15 mouse cellular contexts compared by ENCODE assay signal in genomic region chr5:35215480-35216195, GRCm38 (mm10).
DNase-seq lines count a peak whose midpoint lies in the region; ATAC-seq and TF ChIP-seq lines count a peak whose summit lies in the region.
"Had no signal": no experiment of that assay in that cellular context is flagged by ENCODE, and none has a peak within 500 bp of the region (broad histone marks: within the 10 kb centered on the region; RNA-seq: fewer than 3 reads in every experiment).

No protein-coding gene starts in this region.

- H3K27me3 ChIP-seq in lung, embryonic 16.5 days (ENCODE audit: control insufficient read depth, insufficient read depth, low read depth, low read length) = no peaks in the 10 kb centered on the region
- no peaks in the 10 kb centered on the region for H3K27me3 ChIP-seq in midbrain, embryonic 15.5 days (replicated peaks)
- H3K27me3 ChIP-seq: embryonic facial prominence, embryonic 12.5 days; forebrain, embryonic 13.5 days had no signal

- peak; percentile 57; the same call in 1 of the 2 replicates for ATAC-seq in frontal cortex, adult (ENCODE audit: low TSS enrichment)
- ATAC-seq in lung, embryonic 16.5 days (ENCODE audit: low read depth) = peak; percentile 23; the same call in 1 of the 2 replicates
- no peak for ATAC-seq in midbrain, embryonic 15.5 days (replicated peaks)
- ATAC-seq: forebrain, embryonic 13.5 days had no signal

- no peak for TF ChIP-seq POLR2A in olfactory bulb, adult 2 months (IDR thresholded peaks at IDR 0.05; ENCODE audit: insufficient read depth, low read depth, low read length)

- DNase-seq in frontal cortex, postnatal 25 days (ENCODE audit: low spot score in 2 of 2) = no peak
- DNase-seq in lung, adult 18-20 months = no peak
- DNase-seq in layer of hippocampus, adult 2 months (ENCODE audit: low spot score in 2 of 2) = peak; percentile 28 to 29
- DNase-seq in Muller cell, postnatal 12 days (ENCODE audit: inconsistent ontology term) = no peak
- DNase-seq: adrenal gland, postnatal 14 days; B cell, adult 2 months; cerebellum, adult 18-20 months; thymus, postnatal 25 days had no signal

- H3K9ac ChIP-seq in lung, embryonic 16.5 days (ENCODE audit: low read length) = no peak overlapping the region
- H3K9ac ChIP-seq in midbrain, embryonic 15.5 days = no peak overlapping the region
- H3K9ac ChIP-seq: embryonic facial prominence, embryonic 12.5 days; forebrain, embryonic 13.5 days; hindbrain, embryonic 13.5 days had no signal

- H3K4me2 ChIP-seq in lung, embryonic 16.5 days (ENCODE audit: low read depth, low read length) = no peak overlapping the region
- no peak overlapping the region for H3K4me2 ChIP-seq in midbrain, embryonic 15.5 days
- H3K4me2 ChIP-seq: embryonic facial prominence, embryonic 12.5 days; forebrain, embryonic 13.5 days; hindbrain, embryonic 13.5 days had no signal

- no peak; the same call in 1 of the 2 replicates for TF ChIP-seq CTCF in layer of hippocampus, adult 2 months (conservative IDR thresholded peaks at IDR 0.05)
- peak; percentile 25; the same call in 1 of the 2 replicates for TF ChIP-seq CTCF in olfactory bulb, adult 2 months (IDR thresholded peaks at IDR 0.05; ENCODE audit: insufficient read depth, low read depth, low read length)

- no peaks in the 10 kb centered on the region; the same call in 1 of the 2 replicates for H3K4me1 ChIP-seq in lung, embryonic 16.5 days (replicated peaks; ENCODE audit: control insufficient read depth, insufficient read depth, low read length)
- peaks cover 40% of the 10 kb centered on the region for H3K4me1 ChIP-seq in olfactory bulb, adult 2 months (ENCODE audit: control insufficient read depth, insufficient read depth, low read length)
- no peaks in the 10 kb centered on the region for H3K4me1 ChIP-seq in midbrain, embryonic 15.5 days
- H3K4me1 ChIP-seq: embryonic facial prominence, embryonic 12.5 days; hindbrain, embryonic 13.5 days had no signal

- no peak overlapping the region for H3K4me3 ChIP-seq in lung, embryonic 16.5 days (ENCODE audit: low read length)
- no peak overlapping the region for H3K4me3 ChIP-seq in layer of hippocampus, adult 2 months
- H3K4me3 ChIP-seq in olfactory bulb, adult 2 months (ENCODE audit: insufficient read depth, low read depth, low read length) = no peak overlapping the region
- no peak overlapping the region for H3K4me3 ChIP-seq in midbrain, embryonic 15.5 days
- H3K4me3 ChIP-seq: embryonic facial prominence, embryonic 12.5 days; forebrain, embryonic 13.5 days; hindbrain, embryonic 13.5 days had no signal

- no peaks in the 10 kb centered on the region for H3K36me3 ChIP-seq in lung, embryonic 16.5 days (ENCODE audit: control insufficient read depth, insufficient read depth, low read length)
- H3K36me3 ChIP-seq in midbrain, embryonic 15.5 days (replicated peaks) = no peaks in the 10 kb centered on the region
- H3K36me3 ChIP-seq: embryonic facial prominence, embryonic 12.5 days; hindbrain, embryonic 13.5 days had no signal

- WGBS in lung, embryonic 16.5 days = 29% methylated on average over 11 of the region's 11 CpGs
- WGBS in olfactory bulb, adult 2 months = 26% methylated on average over 11 of the region's 11 CpGs
- 74% methylated on average over 11 of the region's 11 CpGs for WGBS in midbrain, embryonic 15.5 days

- H3K27ac ChIP-seq in lung, embryonic 16.5 days (ENCODE audit: low read length) = no peak overlapping the region
- H3K27ac ChIP-seq in layer of hippocampus, adult 2 months = peak overlapping the region; percentile 61; the same call in 1 of the 2 replicates
- peak overlapping the region; percentile 35 for H3K27ac ChIP-seq in olfactory bulb, adult 2 months (ENCODE audit: insufficient read depth, low read depth, low read length)
- H3K27ac ChIP-seq in midbrain, embryonic 15.5 days = no peak overlapping the region
- H3K27ac ChIP-seq: embryonic facial prominence, embryonic 12.5 days; forebrain, embryonic 13.5 days had no signal

- H3K9me3 ChIP-seq in lung, embryonic 16.5 days (ENCODE audit: control insufficient read depth, low read length) = no peaks in the 10 kb centered on the region
- H3K9me3 ChIP-seq in midbrain, embryonic 15.5 days = no peaks in the 10 kb centered on the region
- H3K9me3 ChIP-seq: embryonic facial prominence, embryonic 12.5 days; hindbrain, embryonic 13.5 days had no signal

Comparison
In these comparisons a context has a peak if more than half of its experiments do, and no peak if none do; other contexts are left out.
1. DNase-seq: peak in layer of hippocampus, adult 2 months (2 of 2); none in frontal cortex, postnatal 25 days (0 of 2), lung, adult 18-20 months (0 of 2) and Muller cell, postnatal 12 days (single experiment).
2. H3K27ac ChIP-seq: peak in layer of hippocampus, adult 2 months (single experiment) and olfactory bulb, adult 2 months (single experiment); none in lung, embryonic 16.5 days (single experiment) and midbrain, embryonic 15.5 days (single experiment).